Mouse (Mus musculus) lung, embryonic 14.5 days (tissue): ENCODE data around the gene Lypla2. TPM values are rescaled to one million over a fixed set of nuclear protein-coding genes. Genes with fewer than 3 reads are reported as not detected.

Source experiments
- ATAC-seq: fragments of 200-750 bp; cut with Nextera tagmentation; 2 replicates; pipeline ENCODE4 v1.8.0; 2017; ENCODE audit warnings: mild to moderate bottlenecking, moderate TSS enrichment, moderate library complexity; ENCODE audit not compliant: insufficient read depth
- DNase-seq: peaks from one replicate; pipeline ENCODE4 v3.0.0-alpha.2; 2015
- H3K27ac ChIP-seq: fragments of 300-500 bp; sonication (generic); 2 replicates; pipeline ENCODE4 v1.5.1; 2014; ENCODE audit warnings: low read depth, mild to moderate bottlenecking, moderate library complexity
- H3K27me3 ChIP-seq: fragments of 300-500 bp; sonication (generic); 2 replicates; pipeline ENCODE4 v1.6.1; 2014; ENCODE audit warnings: low read length, control low read depth; ENCODE audit not compliant: insufficient read depth
- H3K36me3 ChIP-seq: fragments of 300-500 bp; sonication (generic); 2 replicates; pipeline ENCODE4 v1.6.1; 2014; ENCODE audit warnings: control low read depth; ENCODE audit not compliant: insufficient read depth
- H3K4me1 ChIP-seq: fragments of 300-500 bp; sonication (generic); 2 replicates; pipeline ENCODE4 v1.6.1; 2014; ENCODE audit warnings: antibody characterized with exemption, control low read depth; ENCODE audit not compliant: insufficient read depth
- H3K4me2 ChIP-seq: fragments of 300-500 bp; sonication (generic); 2 replicates; pipeline ENCODE4 v1.6.1; 2014; ENCODE audit warnings: mild to moderate bottlenecking
- H3K4me3 ChIP-seq: fragments of 300-500 bp; sonication (generic); 2 replicates; pipeline ENCODE4 v1.5.1; 2014; ENCODE audit warnings: low read depth, low read length
- H3K9ac ChIP-seq: fragments of 300-500 bp; sonication (generic); 2 replicates; pipeline ENCODE4 v1.6.1; 2014
- H3K9me3 ChIP-seq: fragments of 300-500 bp; sonication (generic); 2 replicates; pipeline ENCODE4 v1.6.1; 2016; ENCODE audit warnings: low read depth, low read length, control low read depth
- CTCF ChIP-seq: IDR thresholded peaks from 2 replicates; pipeline ENCODE4 v1.5.1; 2016; ENCODE audit warnings: antibody characterized with exemption, low read depth
- WGBS: fragments of 180-500 bp; shearing (Covaris S2); extraction: QIAGEN DNeasy Blood & Tissue Kit; methylation state at CpG from one replicate; pipeline ENCODE4 v1.1.7; 2014; 5-methylcytosine and 5-hydroxymethylcytosine counted together
- polyA plus RNA-seq: library from polyadenylated mRNA; unstranded; fragments of >200 nt; fragmentation: Nextera tagmentation; extraction: Ambion mirVana; gene quantifications from 2 replicates; pipeline ENCODE4 v1.2.1, GENCODE M21; 2014

Lypla2 gene
- polyA plus RNA-seq, 1 experiment from 2014 or later, result 132 TPM

- Histone ChIP-seq H3K9me3 (no peaks in the 10 kb centered on the region), H3K4me1 (0 out of 2 replicates have a peak, but pooled peaks cover 3% of the 10 kb centered on the region), H3K4me3 (no peak overlapping the region), H3K36me3 (peaks cover 50% of the 10 kb centered on the region), H3K27ac (no peak overlapping the region), H3K27me3 (no peaks in the 10 kb centered on the region), H3K9ac (no peak overlapping the region), H3K4me2 (no peak overlapping the region)
- DNase-seq (peak; percentile 92), ATAC-seq (no peak)
- peak; percentile 96 for TF ChIP-seq CTCF
- WGBS, result 22% methylated on average over 5 of the region's 5 CpGs
These were observed 11.7 kb downstream of the Lypla2 start for GRCm38 (mm10) chr4:135960717-135961116.

DNA sequence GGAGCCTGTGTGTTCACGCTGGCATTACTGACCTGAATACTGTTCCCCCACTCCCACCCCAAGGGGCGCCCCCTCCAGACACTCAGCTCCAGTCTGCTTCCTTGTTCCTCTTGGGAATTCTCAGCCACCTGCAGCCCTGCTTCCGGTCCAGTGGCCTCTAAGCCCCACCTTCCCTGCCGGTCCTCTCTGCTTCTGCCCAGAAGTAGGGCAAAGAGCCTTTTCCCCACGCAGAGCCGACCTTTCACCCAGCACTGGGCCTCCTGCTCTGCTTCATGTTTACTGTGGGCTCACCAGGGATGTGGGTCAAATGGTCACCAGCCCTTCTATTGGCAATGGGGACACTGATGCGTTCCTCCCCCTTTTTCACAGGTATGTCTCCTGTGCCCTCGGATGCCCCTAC is 14.1 kb downstream of the Lypla2 start:
- no peaks in the 10 kb centered on the region for H3K4me1 ChIP-seq
- no peak for ATAC-seq
- TF ChIP-seq CTCF, result no peak
- no peak overlapping the region for H3K9ac ChIP-seq
- H3K36me3 ChIP-seq, result peaks cover 63% of the 10 kb centered on the region
- no peak overlapping the region for H3K27ac ChIP-seq
- H3K4me2 ChIP-seq, result no peak overlapping the region
- no peaks in the 10 kb centered on the region for H3K9me3 ChIP-seq
- no peak for DNase-seq
- 59% methylated on average over 8 of the region's 8 CpGs for WGBS
- H3K27me3 ChIP-seq, result no peaks in the 10 kb centered on the region
- no peak overlapping the region for H3K4me3 ChIP-seq

DNA sequence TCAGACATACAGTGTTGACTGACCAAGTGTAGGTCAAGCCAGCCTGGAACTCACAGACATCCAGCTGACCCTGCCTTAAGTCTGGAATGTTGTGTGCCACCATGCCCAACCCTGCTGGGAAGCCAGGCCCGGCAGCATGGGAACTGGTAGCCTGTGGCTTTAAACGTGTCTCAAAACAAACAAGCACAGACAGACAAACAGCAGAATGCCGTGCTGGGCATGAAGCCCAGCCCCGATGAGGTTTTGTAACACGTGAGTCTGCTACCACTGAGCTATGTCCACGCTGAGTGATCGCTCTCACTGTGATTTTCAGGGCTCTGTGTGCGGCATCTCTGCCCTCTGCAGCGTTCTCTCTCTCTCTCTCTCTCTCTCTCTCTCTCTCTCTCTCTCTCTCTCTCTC is 16.5 kb downstream of the Lypla2 start:
- no peak for ATAC-seq
- H3K27me3 ChIP-seq, result no peaks in the 10 kb centered on the region

GRCm38 (mm10) chr4:135954241-135954640 is 18.2 kb downstream of the Lypla2 start:
- Histone ChIP-seq H3K36me3 (peaks cover 58% of the 10 kb centered on the region), H3K4me3 (no peak overlapping the region), H3K4me1 (no peaks in the 10 kb centered on the region), H3K27ac (no peak overlapping the region), H3K4me2 (no peak overlapping the region), H3K9ac (no peak overlapping the region), H3K27me3 (no peaks in the 10 kb centered on the region), H3K9me3 (no peaks in the 10 kb centered on the region)
- peak; percentile 91 for DNase-seq
- TF ChIP-seq CTCF, result peak; percentile 98
- ATAC-seq, result peak; percentile 67; the same call in 1 of the 2 replicates
- 11% methylated on average over 2 of the region's 2 CpGs for WGBS

More for the DNA sequence above, 16.5 kb downstream of the Lypla2 start:
- H3K9me3 ChIP-seq, result no peaks in the 10 kb centered on the region
- no peak overlapping the region for H3K4me3 ChIP-seq
- H3K4me1 ChIP-seq, result no peaks in the 10 kb centered on the region
- no peak overlapping the region for H3K4me2 ChIP-seq
- no peak for DNase-seq
- peaks cover 64% of the 10 kb centered on the region for H3K36me3 ChIP-seq
- no peak for TF ChIP-seq CTCF
- H3K27ac ChIP-seq, result no peak overlapping the region
- no peak overlapping the region for H3K9ac ChIP-seq
- 82% methylated on average over 9 of the region's 9 CpGs for WGBS

GRCm38 (mm10) chr4:135953179-135953578 is 19.2 kb downstream of the Lypla2 start:
- WGBS, result 83% methylated on average over 3 of the region's 3 CpGs
- no peak overlapping the region for H3K9ac ChIP-seq
- H3K4me3 ChIP-seq, result no peak overlapping the region
- no peaks in the 10 kb centered on the region for H3K27me3 ChIP-seq
- no peak for TF ChIP-seq CTCF
- no peaks in the 10 kb centered on the region for H3K9me3 ChIP-seq
- no peak overlapping the region for H3K4me2 ChIP-seq
- H3K27ac ChIP-seq, result no peak overlapping the region
- ATAC-seq, result no peak
- peaks cover 49% of the 10 kb centered on the region for H3K36me3 ChIP-seq
- no peak for DNase-seq
- no peaks in the 10 kb centered on the region for H3K4me1 ChIP-seq

- no peaks in the 10 kb centered on the region for H3K27me3 ChIP-seq
- H3K9me3 ChIP-seq, result no peaks in the 10 kb centered on the region
- no peak overlapping the region for H3K4me2 ChIP-seq
- no peaks in the 10 kb centered on the region for H3K4me1 ChIP-seq
- TF ChIP-seq CTCF, result peak; percentile 45
- DNase-seq, result no peak
- 90% methylated on average over 3 of the region's 3 CpGs for WGBS
- no peak overlapping the region for H3K27ac ChIP-seq
- H3K36me3 ChIP-seq, result peaks cover 37% of the 10 kb centered on the region
- H3K4me3 ChIP-seq, result no peak overlapping the region
- ATAC-seq, result no peak
- H3K9ac ChIP-seq, result no peak overlapping the region
These were observed 20.9 kb downstream of the Lypla2 start for GRCm38 (mm10) chr4:135951505-135951904.

DNA sequence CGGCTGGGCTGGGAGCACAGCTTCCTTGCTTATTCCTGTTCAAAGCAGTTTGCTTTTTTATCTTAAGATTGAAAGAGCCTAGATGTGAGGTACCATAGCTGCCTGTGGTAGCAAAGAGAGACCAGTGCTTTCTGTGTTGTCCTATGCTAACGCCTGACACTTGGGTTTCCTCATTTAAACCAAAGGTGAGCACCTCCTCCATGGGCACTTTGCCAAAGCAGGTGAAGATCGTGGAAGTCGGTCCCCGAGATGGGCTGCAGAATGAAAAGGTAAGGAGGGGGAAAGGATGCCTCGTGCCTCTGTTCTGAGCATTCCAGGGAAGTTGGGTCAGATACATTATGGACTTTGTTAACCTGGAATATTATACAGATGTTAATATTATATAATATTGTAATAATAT is 22.1 kb downstream of the Lypla2 start:
- Histone ChIP-seq H3K27me3 (no peaks in the 10 kb centered on the region), H3K4me2 (no peak overlapping the region), H3K9me3 (no peaks in the 10 kb centered on the region), H3K4me3 (no peak overlapping the region), H3K36me3 (peaks cover 28% of the 10 kb centered on the region), H3K9ac (no peak overlapping the region), H3K27ac (no peak overlapping the region), H3K4me1 (0 out of 2 replicates have a peak, but pooled peaks cover 3% of the 10 kb centered on the region)
- DNase-seq (no peak), ATAC-seq (no peak)
- WGBS, result 71% methylated on average over 6 of the region's 6 CpGs
- no peak for TF ChIP-seq CTCF

DNA sequence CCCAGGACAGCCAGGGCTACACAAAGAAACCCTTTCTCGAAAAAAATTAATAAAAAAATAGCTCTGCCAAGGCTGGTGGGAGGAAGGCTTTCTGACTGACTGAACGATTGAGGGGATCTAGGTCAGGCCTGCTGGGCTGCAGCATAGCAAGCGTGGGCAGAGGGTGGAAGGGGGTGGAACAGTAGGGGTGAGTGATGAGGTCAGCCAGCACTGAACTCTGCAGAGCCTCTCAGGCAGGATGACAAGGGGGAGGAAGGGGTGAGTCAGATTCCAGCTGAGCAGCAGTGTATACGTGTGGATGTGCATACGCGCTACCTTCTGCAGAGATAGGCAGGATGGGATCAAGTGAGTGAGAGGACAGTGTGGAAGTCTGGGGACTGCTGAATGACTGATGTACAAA is 22.5 kb downstream of the Lypla2 start:
- no peaks in the 10 kb centered on the region for H3K9me3 ChIP-seq
- peak; percentile 22 for DNase-seq
- H3K4me3 ChIP-seq, result no peak overlapping the region
- no peaks in the 10 kb centered on the region for H3K27me3 ChIP-seq
- no peak for TF ChIP-seq CTCF
- no peak overlapping the region for H3K9ac ChIP-seq
- H3K36me3 ChIP-seq, result peaks cover 24% of the 10 kb centered on the region
- no peak overlapping the region for H3K27ac ChIP-seq
- no peak overlapping the region for H3K4me2 ChIP-seq
- 0 out of 2 replicates have a peak, but pooled peaks cover 3% of the 10 kb centered on the region for H3K4me1 ChIP-seq
- WGBS, result 51% methylated on average over 6 of the region's 6 CpGs
- no peak for ATAC-seq
